Mouse (Mus musculus) frontal cortex, adult 2 months (tissue): ENCODE data around the gene Rcn3. TPM values are rescaled to one million over a fixed set of nuclear protein-coding genes. Genes with fewer than 3 reads are reported as not detected.

Experiments used
- polyA plus RNA-seq: library from polyadenylated mRNA; depleted of rRNA; stranded (reverse); fragments of >200 nt; gene quantifications from 2 replicates; pipeline ENCODE4 v1.2.3, GENCODE M21; 2012; rRNA removed

Rcn3 gene
- polyA plus RNA-seq, 1 experiment: 13.4 TPM

Other genes starting within 250 kb of the Rcn3 start
- gene Akt1s1, start 243.2 kb downstream of the Rcn3 start, polyA plus RNA-seq: 87.0 and 108 TPM in 2 replicates
- 84.3 and 106 TPM in 2 replicates for gene Tbc1d17, start 243.1 kb downstream of the Rcn3 start, polyA plus RNA-seq
- gene Pnkp, start 235.1 kb downstream of the Rcn3 start, polyA plus RNA-seq: 42.3 and 44.9 TPM in 2 replicates
- gene Ptov1, start 222.4 kb downstream of the Rcn3 start, polyA plus RNA-seq: 408 and 469 TPM in 2 replicates
- 123 and 130 TPM in 2 replicates for gene Med25, start 199.5 kb downstream of the Rcn3 start, polyA plus RNA-seq
- 30.4 and 32.4 TPM in 2 replicates for gene Fuz, start 196.1 kb downstream of the Rcn3 start, polyA plus RNA-seq
- gene Ap2a1, start 162.7 kb downstream of the Rcn3 start, polyA plus RNA-seq: 216 and 254 TPM in 2 replicates
- 1.4 TPM in 2 replicates for gene Tsks, start 149.0 kb downstream of the Rcn3 start, polyA plus RNA-seq
- 151 TPM in 2 replicates for gene Cpt1c, start 117.4 kb downstream of the Rcn3 start, polyA plus RNA-seq
- gene Prmt1, start 105.7 kb downstream of the Rcn3 start, polyA plus RNA-seq: 217 and 232 TPM in 2 replicates
- 88.4 and 88.6 TPM in 2 replicates for gene Irf3, start 94.6 kb downstream of the Rcn3 start, polyA plus RNA-seq
- 5.4 and 5.9 TPM in 2 replicates for gene Bcl2l12, start 93.5 kb downstream of the Rcn3 start, polyA plus RNA-seq
- 126 and 127 TPM in 2 replicates for gene Scaf1, start 75.9 kb downstream of the Rcn3 start, polyA plus RNA-seq
- gene Rras, start 74.3 kb downstream of the Rcn3 start, polyA plus RNA-seq: 27.6 and 32.5 TPM in 2 replicates
- 20.5 and 22.4 TPM in 2 replicates for gene Prr12, start 39.3 kb downstream of the Rcn3 start, polyA plus RNA-seq
- 81.7 and 86.5 TPM in 2 replicates for gene Nosip, start 29.8 kb downstream of the Rcn3 start, polyA plus RNA-seq
- 15.5 and 15.6 TPM in 2 replicates for gene Prrg2, start 29.5 kb downstream of the Rcn3 start, polyA plus RNA-seq
- gene Fcgrt, start 11.6 kb upstream of the Rcn3 start, polyA plus RNA-seq: 34.0 and 34.2 TPM in 2 replicates
- gene Rps11, start 32.2 kb upstream of the Rcn3 start, polyA plus RNA-seq: 383 and 419 TPM in 2 replicates
- gene Rpl13a, start 36.5 kb upstream of the Rcn3 start, polyA plus RNA-seq: 1,438 and 1,804 TPM in 2 replicates
- 0.06 and 0.12 TPM in 2 replicates for gene Gm45713, start 44.0 kb upstream of the Rcn3 start, polyA plus RNA-seq
- gene Flt3l, start 44.2 kb upstream of the Rcn3 start, polyA plus RNA-seq: 25.2 and 29.6 TPM in 2 replicates
- 54.2 and 61.5 TPM in 2 replicates for gene Pih1d1, start 62.1 kb upstream of the Rcn3 start, polyA plus RNA-seq
- 10.1 and 10.8 TPM in 2 replicates for gene Aldh16a1, start 62.4 kb upstream of the Rcn3 start, polyA plus RNA-seq
- 858 and 911 TPM in 2 replicates for gene Slc17a7, start 71.7 kb upstream of the Rcn3 start, polyA plus RNA-seq
- 0.96 and 3.7 TPM in 2 replicates for gene Gfy, start 87.3 kb upstream of the Rcn3 start, polyA plus RNA-seq
- 0.90 and 1.4 TPM in 2 replicates for gene Pth2, start 88.8 kb upstream of the Rcn3 start, polyA plus RNA-seq
- 4.1 TPM in 2 replicates for gene Ccdc155, start 112.7 kb upstream of the Rcn3 start, polyA plus RNA-seq
- gene Dkkl1, start 119.9 kb upstream of the Rcn3 start, polyA plus RNA-seq: 29.5 and 29.9 TPM in 2 replicates
- gene Tead2, start 123.5 kb upstream of the Rcn3 start, polyA plus RNA-seq: 6.0 and 9.6 TPM in 2 replicates
- 10.3 and 11.2 TPM in 2 replicates for gene Cd37, start 146.9 kb upstream of the Rcn3 start, polyA plus RNA-seq
- 1.1 and 1.2 TPM in 2 replicates for gene Slc6a16, start 148.9 kb upstream of the Rcn3 start, polyA plus RNA-seq
- 0.20 and 0.29 TPM in 2 replicates for gene Slc6a21, start 185.3 kb upstream of the Rcn3 start, polyA plus RNA-seq
- gene Trpm4, start 241.6 kb upstream of the Rcn3 start, polyA plus RNA-seq: 22.6 and 24.5 TPM in 2 replicates
- 0.60 and 0.61 TPM in 2 replicates for gene Hrc, start 243.1 kb upstream of the Rcn3 start, polyA plus RNA-seq